Mouse (Mus musculus) liver, embryonic 14.5 days (tissue): ENCODE results near the gene AL732309.1. TPM values are rescaled to one million over a fixed set of nuclear protein-coding genes. Genes with fewer than 3 reads are reported as not detected.

Experiments
- ATAC-seq: fragments of 200-750 bp; cut with Nextera tagmentation; 2 replicates; pipeline ENCODE4 v1.8.0; 2017; ENCODE audit warnings: moderate number of reproducible peaks, mild to moderate bottlenecking, moderate library complexity; ENCODE audit not compliant: insufficient read depth
- DNase-seq, 3 experiments: peaks; one replicate each; pipeline ENCODE4 v3.0.0-alpha.2; 2012 to 2013; ENCODE audit warnings: low read depth in 3 of 3, low spot score in 3 of 3
- H3K27ac ChIP-seq: fragments of 300-500 bp; sonication (generic); 2 replicates; pipeline ENCODE4 v1.5.1; 2014; ENCODE audit warnings: moderate library complexity, mild to moderate bottlenecking, control low read depth, inconsistent platforms
- H3K27me3 ChIP-seq: fragments of 300-500 bp; sonication (generic); 2 replicates; pipeline ENCODE4 v1.6.1; 2014; ENCODE audit warnings: mild to moderate bottlenecking, low read length, moderate library complexity; ENCODE audit not compliant: control insufficient read depth, insufficient read depth
- H3K36me3 ChIP-seq: fragments of 300-500 bp; sonication (generic); replicated peaks from 2 replicates; pipeline ENCODE4 v1.6.1; 2014; ENCODE audit warnings: low read depth; ENCODE audit not compliant: control insufficient read depth, insufficient read depth
- H3K4me1 ChIP-seq, 2 experiments: fragments of 200-500 bp in 1 of 2; fragments of 300-500 bp in 1 of 2; sonication (generic) in 1 of 2; replicated peaks; 2 replicates each; pipeline ENCODE4 v1.6.1; 2012 to 2014; ENCODE audit warnings: antibody characterized with exemption in 1 of 2, inconsistent platforms in 1 of 2, low read length in 1 of 2; ENCODE audit not compliant: control insufficient read depth in 2 of 2, insufficient read depth in 2 of 2
- H3K4me2 ChIP-seq: fragments of 300-500 bp; sonication (generic); 2 replicates; pipeline ENCODE4 v1.6.1; 2014; ENCODE audit warnings: low read depth, mild to moderate bottlenecking, control low read depth, moderate library complexity
- H3K4me3 ChIP-seq, 2 experiments: fragments of 200-500 bp in 1 of 2; fragments of 300-500 bp in 1 of 2; sonication (generic) in 1 of 2; 2 replicates each; pipeline ENCODE4 v1.5.1; 2012 to 2014; ENCODE audit warnings: low read depth in 2 of 2, low read length in 2 of 2, mild to moderate bottlenecking in 2 of 2, control low read depth in 1 of 2, inconsistent platforms in 1 of 2, moderate library complexity in 1 of 2; ENCODE audit not compliant: insufficient read depth in 1 of 2
- H3K9ac ChIP-seq: fragments of 300-500 bp; sonication (generic); replicated peaks from 2 replicates; pipeline ENCODE4 v1.6.1; 2014; ENCODE audit warnings: mild to moderate bottlenecking, control low read depth, moderate library complexity
- H3K9me3 ChIP-seq: fragments of 300-500 bp; sonication (generic); 2 replicates; pipeline ENCODE4 v1.6.1; 2016; ENCODE audit warnings: low read length, mixed read lengths; ENCODE audit not compliant: control insufficient read depth
- CTCF ChIP-seq: IDR thresholded peaks from 2 replicates; pipeline ENCODE4 v1.5.1; 2016; ENCODE audit warnings: antibody characterized with exemption, low read depth, control low read depth
- EP300 ChIP-seq: IDR thresholded peaks from 2 replicates; pipeline ENCODE4 v1.6.1; 2016; ENCODE audit warnings: antibody characterized with exemption, low read depth
- WGBS: fragments of 180-500 bp; shearing (Covaris S2); extraction: QIAGEN DNeasy Blood & Tissue Kit; methylation state at CpG from one replicate; pipeline ENCODE4 v1.1.7; 2014; ENCODE audit not compliant: insufficient replicate concordance; 5-methylcytosine and 5-hydroxymethylcytosine counted together
- polyA plus RNA-seq, 2 experiments: library from polyadenylated mRNA; depleted of rRNA in 1 of 2; stranded (reverse) in 1 of 2; unstranded in 1 of 2; fragments of >200 nt; fragmentation: Nextera tagmentation in 1 of 2; extraction: Ambion mirVana in 1 of 2; gene quantifications; 2 replicates each; pipeline versions ENCODE4 v1.2.1 to v1.2.3; 2012 to 2014

The AL732309.1 gene
- polyA plus RNA-seq, 2 experiments = 1.4 to 5.4 TPM

- no peak for DNase-seq
- WGBS = 25% methylated on average over 8 of the region's 8 CpGs
- no peaks in the 10 kb centered on the region for H3K9me3 ChIP-seq
- H3K27me3 ChIP-seq = peaks cover 7% of the 10 kb centered on the region
- ATAC-seq = no peak
- no peak within 1 kb of the TSS for H3K27ac ChIP-seq
- no peak for TF ChIP-seq EP300
- TF ChIP-seq CTCF = no peak
- H3K4me1 ChIP-seq = peaks cover 3 to 16% of the 10 kb centered on the region in 2 experiments
- no peak within 1 kb of the TSS for H3K4me2 ChIP-seq
- H3K9ac ChIP-seq = no peak within 1 kb of the TSS
- no peak within 1 kb of the TSS for H3K4me3 ChIP-seq
- no peaks in the 10 kb centered on the region for H3K36me3 ChIP-seq
These were observed 10.0 kb downstream of the AL732309.1 start, which contains the start of gene Rnf224 for GRCm38 (mm10) chr2:25236614-25237013. Gene Rnf224 (minus strand): TSS chr2:25236787.

DNA sequence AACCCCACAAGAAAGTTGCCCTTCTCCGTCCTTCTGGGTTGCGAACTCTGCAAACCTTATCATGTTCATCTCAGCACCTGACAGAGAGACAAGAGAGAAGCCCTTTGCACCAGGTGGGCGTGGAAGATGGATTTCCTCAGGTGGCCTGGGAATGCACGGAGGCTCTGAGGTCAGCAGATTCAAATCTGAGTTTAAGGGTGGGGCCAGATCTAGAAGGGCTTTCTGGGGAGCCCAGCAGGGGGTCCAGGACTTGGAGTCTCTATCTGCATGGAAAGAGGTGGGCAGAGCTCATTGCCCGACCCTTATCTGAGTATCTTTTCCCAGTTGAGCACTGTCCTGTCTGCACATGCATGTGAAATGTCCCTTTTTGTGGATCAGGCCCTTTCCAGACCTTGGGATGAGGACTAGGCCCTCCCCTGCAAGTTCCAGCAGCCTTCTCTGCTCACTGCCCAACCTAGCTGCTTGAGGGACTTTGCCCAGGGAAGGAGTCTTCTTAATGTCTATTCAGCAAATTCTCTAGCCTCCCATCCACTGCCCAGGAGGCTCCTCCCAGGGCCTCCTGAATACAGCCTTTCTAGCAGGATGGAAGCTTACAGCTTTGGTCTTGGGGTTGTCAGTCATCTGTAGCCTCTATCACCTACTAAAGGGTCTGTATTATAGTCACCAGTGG lies 12.0 kb downstream of the AL732309.1 start:
- DNase-seq (no peak), ATAC-seq (no peak)
- no peak overlapping the region for H3K9ac ChIP-seq
- H3K4me1 ChIP-seq = peaks cover 0 to 5% of the 10 kb centered on the region in 2 experiments; a peak in 1 of 4 replicates
- no peaks in the 10 kb centered on the region for H3K9me3 ChIP-seq
- no peak overlapping the region for H3K27ac ChIP-seq
- no peak overlapping the region for H3K4me2 ChIP-seq
- TF ChIP-seq CTCF = no peak
- TF ChIP-seq EP300 = no peak
- H3K36me3 ChIP-seq = no peaks in the 10 kb centered on the region
- no peak overlapping the region for H3K4me3 ChIP-seq
- no peaks in the 10 kb centered on the region for H3K27me3 ChIP-seq
- 49% methylated on average over 5 of the region's 5 CpGs for WGBS

GRCm38 (mm10) chr2:25234050-25234449 lies 12.6 kb downstream of the AL732309.1 start, which contains the start of gene Slc34a3:
Gene Slc34a3 (minus strand): TSS chr2:25234364.
- H3K27ac ChIP-seq = no peak within 1 kb of the TSS
- H3K4me2 ChIP-seq = no peak within 1 kb of the TSS
- no peak for DNase-seq
- peaks cover 0 to 5% of the 10 kb centered on the region in 2 experiments; a peak in 1 of 4 replicates for H3K4me1 ChIP-seq
- no peaks in the 10 kb centered on the region for H3K27me3 ChIP-seq
- TF ChIP-seq CTCF (no peak), EP300 (no peak)
- no peak within 1 kb of the TSS; the same call in 1 of the 2 replicates for H3K9ac ChIP-seq
- no peaks in the 10 kb centered on the region for H3K36me3 ChIP-seq
- no peak within 1 kb of the TSS for H3K4me3 ChIP-seq
- 68% methylated on average over 3 of the region's 3 CpGs for WGBS
- ATAC-seq = no peak
- no peaks in the 10 kb centered on the region for H3K9me3 ChIP-seq

DNA sequence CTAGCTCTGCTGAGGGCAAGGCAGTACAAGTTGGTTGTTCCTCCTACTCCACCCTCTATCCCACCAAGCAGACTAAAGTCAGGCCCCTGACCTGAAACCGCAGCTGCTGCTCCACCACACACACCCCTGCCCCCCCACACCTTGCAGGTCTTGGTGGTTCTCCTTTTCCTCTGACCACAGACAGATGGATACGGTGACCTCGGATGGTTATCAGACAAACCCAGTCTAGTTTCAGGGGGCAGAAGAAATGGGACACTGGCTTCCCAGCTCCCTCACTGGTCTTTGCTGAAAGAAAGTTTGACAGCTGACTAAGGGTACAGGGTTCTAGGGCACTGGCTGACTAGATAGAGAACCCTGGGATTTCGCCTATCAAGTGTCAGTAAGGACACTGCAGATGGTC lies 13.2 kb downstream of the AL732309.1 start:
- Histone ChIP-seq H3K4me2 (no peak overlapping the region), H3K9ac (no peak overlapping the region; the same call in 1 of the 2 replicates), H3K36me3 (no peaks in the 10 kb centered on the region), H3K9me3 (no peaks in the 10 kb centered on the region), H3K4me1 (peaks cover 0 to 6% of the 10 kb centered on the region in 2 experiments; a peak in 1 of 4 replicates), H3K4me3 (no peak overlapping the region), H3K27me3 (no peaks in the 10 kb centered on the region), H3K27ac (no peak overlapping the region)
- DNase-seq = no peak
- WGBS = 7% methylated on average over 4 of the region's 4 CpGs
- no peak for TF ChIP-seq EP300
- no peak for TF ChIP-seq CTCF
- ATAC-seq = no peak

GRCm38 (mm10) chr2:25231038-25231437 lies 15.6 kb downstream of the AL732309.1 start:
- no peak for ATAC-seq
- Histone ChIP-seq H3K9ac (no peak overlapping the region), H3K27me3 (no peaks in the 10 kb centered on the region), H3K27ac (no peak overlapping the region), H3K4me3 (no peak overlapping the region), H3K9me3 (no peaks in the 10 kb centered on the region), H3K4me1 (peaks cover 0 to 3% of the 10 kb centered on the region in 2 experiments; a peak in 2 of 4 replicates), H3K4me2 (no peak overlapping the region), H3K36me3 (no peaks in the 10 kb centered on the region)
- TF ChIP-seq EP300 (no peak), CTCF (no peak)
- no peak for DNase-seq
- WGBS = 65% methylated on average over 12 of the region's 12 CpGs
